Mouse (Mus musculus) frontal cortex, adult (tissue): ENCODE data around the gene Samd13.
A peak's percentile ranks its signal among the peaks of the same experiment; 100 is the strongest.

Source experiments
- ATAC-seq: cut with Nextera tagmentation; 2 replicates; pipeline ENCODE4 v1.9.2; 2017; ENCODE audit warnings: mild to moderate bottlenecking, moderate library complexity, mixed read lengths; ENCODE audit not compliant: low TSS enrichment

The Samd13 gene

GRCm38 (mm10) chr3:146671121-146671520 is 14.3 kb downstream of the Samd13 start:
- ATAC-seq: no peak

GRCm38 (mm10) chr3:146661907-146662306 is 23.5 kb downstream of the Samd13 start:
- ATAC-seq: no peak

- ATAC-seq: peak; percentile 44
Observed at GRCm38 (mm10) chr3:146661001-146661400, 24.4 kb downstream of the Samd13 start.

GRCm38 (mm10) chr3:146659321-146659720 is 26.1 kb downstream of the Samd13 start:
- no peak for ATAC-seq

- ATAC-seq: no peak; the same call in 1 of the 2 replicates
Observed at GRCm38 (mm10) chr3:146658061-146658639, 27.2 kb downstream of the Samd13 start.

GRCm38 (mm10) chr3:146657433-146657832 is 28.0 kb downstream of the Samd13 start:
- ATAC-seq: no peak

GRCm38 (mm10) chr3:146655111-146655577 is 30.2 kb downstream of the Samd13 start:
- no peak for ATAC-seq

GRCm38 (mm10) chr3:146653692-146654091 is 31.7 kb downstream of the Samd13 start:
- no peak for ATAC-seq

- no peak for ATAC-seq
Observed at GRCm38 (mm10) chr3:146652431-146652830, 33.0 kb downstream of the Samd13 start.

- ATAC-seq: no peak
Observed at GRCm38 (mm10) chr3:146651217-146651616, 34.2 kb downstream of the Samd13 start, which contains the start of gene 4930503B20Rik. 4930503B20Rik (minus strand) TSS chr3:146651317.

- ATAC-seq: no peak
Observed at GRCm38 (mm10) chr3:146650716-146651115, 34.7 kb downstream of the Samd13 start.

GRCm38 (mm10) chr3:146649311-146649894 is 36.0 kb downstream of the Samd13 start:
- ATAC-seq: no peak

GRCm38 (mm10) chr3:146641818-146642427 is 43.5 kb downstream of the Samd13 start:
- 0 out of 2 replicates have a peak, but pooled peaks have one; percentile 27 for ATAC-seq

GRCm38 (mm10) chr3:146632506-146632905 is 52.9 kb downstream of the Samd13 start:
- no peak for ATAC-seq

GRCm38 (mm10) chr3:146628227-146628982 is 57.0 kb downstream of the Samd13 start:
- 0 out of 2 replicates have a peak, but pooled peaks have one; percentile 4 for ATAC-seq

- ATAC-seq: peak; percentile 56
Observed at GRCm38 (mm10) chr3:146625766-146626165, 59.6 kb downstream of the Samd13 start.

GRCm38 (mm10) chr3:146621966-146622365 is 63.4 kb downstream of the Samd13 start:
- ATAC-seq: peak; percentile 62

GRCm38 (mm10) chr3:146620555-146621249 is 64.7 kb downstream of the Samd13 start:
- peak; percentile 64 for ATAC-seq

GRCm38 (mm10) chr3:146620101-146620500 is 65.3 kb downstream of the Samd13 start:
- ATAC-seq: peak; percentile 59

- ATAC-seq: no peak
Observed at GRCm38 (mm10) chr3:146618357-146618756, 67.0 kb downstream of the Samd13 start.

GRCm38 (mm10) chr3:146617946-146618345 is 67.4 kb downstream of the Samd13 start:
- no peak for ATAC-seq
